Mouse (Mus musculus): ENCODE measurements around the gene Ctnnbl1. TPM values are rescaled to one million over a fixed set of nuclear protein-coding genes. Genes with fewer than 3 reads are reported as not detected.
A peak's percentile ranks its signal among the peaks of the same experiment; 100 is the strongest.

Ctnnbl1 gene
- polyA plus RNA-seq, 1 experiment from 2014 or later: 106 TPM

DNA sequence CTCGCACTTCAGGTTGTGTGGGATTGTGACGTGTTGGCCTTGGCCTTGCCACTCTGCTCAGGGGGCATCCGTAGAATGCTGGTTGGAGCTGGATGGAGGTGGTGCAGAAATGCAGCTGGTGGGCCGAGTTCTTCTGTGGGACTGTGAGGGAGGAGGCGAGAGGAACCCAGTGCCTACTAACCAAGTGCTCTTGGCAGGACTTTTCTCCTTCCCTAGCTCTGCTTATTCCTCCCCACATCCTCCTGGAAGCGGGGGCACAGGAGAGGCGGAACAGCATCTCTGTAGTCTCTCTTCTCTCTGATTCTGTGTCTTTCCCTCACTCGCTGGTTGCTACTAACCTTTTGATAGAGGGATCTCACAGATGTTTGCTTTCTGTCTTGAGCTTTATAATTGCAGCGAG lies 62.3 kb downstream of the Ctnnbl1 start:
- ATAC-seq (ENCODE audit: insufficient read depth, low FRiP score, low TSS enrichment): no peak
- Histone ChIP-seq H3K36me3 (ENCODE audit: control insufficient read depth, insufficient read depth, low read length) (no peaks in the 10 kb centered on the region), H3K9me3 (ENCODE audit: control insufficient read depth, low read length) (no peaks in the 10 kb centered on the region), H3K4me2 (ENCODE audit: low read depth) (no peak overlapping the region), H3K9ac (ENCODE audit: low read length) (no peak overlapping the region), H3K4me3 (ENCODE audit: low read depth, low read length) (no peak overlapping the region), H3K27ac (ENCODE audit: low read depth, low read length) (no peak overlapping the region), H3K4me1 (ENCODE audit: control insufficient read depth, insufficient read depth, low read length) (peaks cover 27% of the 10 kb centered on the region), H3K27me3 (ENCODE audit: control insufficient read depth, insufficient read depth, low read length) (no peaks in the 10 kb centered on the region; the same call in 1 of the 2 replicates)
- WGBS: 91% methylated on average over 9 of the region's 9 CpGs
- no peak for DNase-seq (ENCODE audit: low spot score)

GRCm38 (mm10) chr2:157800288-157800687 lies 63.1 kb downstream of the Ctnnbl1 start:
- Histone ChIP-seq H3K9ac (ENCODE audit: low read length) (no peak overlapping the region), H3K4me3 (ENCODE audit: low read depth, low read length) (no peak overlapping the region), H3K9me3 (ENCODE audit: control insufficient read depth, low read length) (no peaks in the 10 kb centered on the region), H3K27ac (ENCODE audit: low read depth, low read length) (peak overlapping the region; percentile 72), H3K4me1 (ENCODE audit: control insufficient read depth, insufficient read depth, low read length) (peaks cover 27% of the 10 kb centered on the region), H3K27me3 (ENCODE audit: control insufficient read depth, insufficient read depth, low read length) (no peaks in the 10 kb centered on the region; the same call in 1 of the 2 replicates), H3K4me2 (ENCODE audit: low read depth) (no peak overlapping the region), H3K36me3 (ENCODE audit: control insufficient read depth, insufficient read depth, low read length) (no peaks in the 10 kb centered on the region)
- ATAC-seq (ENCODE audit: insufficient read depth, low FRiP score, low TSS enrichment) (no peak), DNase-seq (ENCODE audit: low spot score) (no peak)
- WGBS: 74% methylated on average over 2 of the region's 2 CpGs

DNA sequence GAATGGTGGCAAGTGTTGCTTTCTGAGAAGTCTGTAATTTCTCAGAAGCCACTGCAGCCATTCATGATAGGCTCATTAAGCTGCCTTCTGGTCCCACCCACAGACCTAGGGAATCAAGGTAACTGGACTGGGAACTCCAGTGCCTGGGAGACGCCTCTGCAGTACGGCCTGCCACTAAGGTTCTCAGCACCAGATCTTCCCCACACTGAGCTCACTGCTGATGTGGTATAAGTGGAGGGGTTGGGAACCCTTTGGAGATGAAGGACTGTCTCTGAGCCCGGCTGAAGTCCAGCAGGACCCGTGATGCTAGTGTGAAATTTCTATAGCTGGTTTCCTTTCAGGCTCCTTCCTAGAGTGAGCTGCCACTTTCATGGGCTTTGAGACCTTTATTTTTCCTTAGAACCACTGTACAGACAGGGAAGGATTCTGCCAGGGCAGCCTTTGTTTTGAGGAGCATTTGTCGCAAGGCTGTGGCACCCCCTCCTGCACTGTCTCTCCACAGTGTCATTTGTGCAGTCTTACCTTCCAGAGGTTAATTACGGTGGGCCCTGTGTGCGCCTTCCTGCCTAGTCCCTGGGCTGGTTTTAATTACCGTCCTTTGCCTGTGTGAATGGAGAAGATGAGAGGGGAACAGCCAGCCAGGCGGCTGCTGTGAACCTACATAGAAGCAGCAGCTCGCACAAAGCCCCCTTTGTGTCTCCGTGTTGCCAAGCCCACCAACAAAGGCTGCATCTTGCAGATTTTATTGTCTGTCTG lies 63.7 kb downstream of the Ctnnbl1 start:
- ATAC-seq (ENCODE audit: insufficient read depth, low FRiP score, low TSS enrichment): peak; percentile 91
- H3K9ac ChIP-seq (ENCODE audit: low read length): peak overlapping the region; percentile 5
- peak overlapping the region; percentile 72 for H3K27ac ChIP-seq (ENCODE audit: low read depth, low read length)
- no peaks in the 10 kb centered on the region for H3K36me3 ChIP-seq (ENCODE audit: control insufficient read depth, insufficient read depth, low read length)
- no peaks in the 10 kb centered on the region for H3K9me3 ChIP-seq (ENCODE audit: control insufficient read depth, low read length)
- no peak overlapping the region for H3K4me2 ChIP-seq (ENCODE audit: low read depth)
- no peak overlapping the region for H3K4me3 ChIP-seq (ENCODE audit: low read depth, low read length)
- 8% methylated on average over 11 of the region's 11 CpGs for WGBS
- H3K4me1 ChIP-seq (ENCODE audit: control insufficient read depth, insufficient read depth, low read length): peaks cover 27% of the 10 kb centered on the region
- peak; percentile 80 for DNase-seq (ENCODE audit: low spot score)
- no peaks in the 10 kb centered on the region; the same call in 1 of the 2 replicates for H3K27me3 ChIP-seq (ENCODE audit: control insufficient read depth, insufficient read depth, low read length)

- WGBS: 20% methylated on average over 8 of the region's 8 CpGs
- Histone ChIP-seq H3K9me3 (ENCODE audit: control insufficient read depth, low read length) (no peaks in the 10 kb centered on the region), H3K4me3 (ENCODE audit: low read depth, low read length) (no peak overlapping the region), H3K4me1 (ENCODE audit: control insufficient read depth, insufficient read depth, low read length) (peaks cover 27% of the 10 kb centered on the region), H3K9ac (ENCODE audit: low read length) (peak overlapping the region; percentile 5), H3K27ac (ENCODE audit: low read depth, low read length) (peak overlapping the region; percentile 72), H3K4me2 (ENCODE audit: low read depth) (peak overlapping the region; percentile 19), H3K27me3 (ENCODE audit: control insufficient read depth, insufficient read depth, low read length) (no peaks in the 10 kb centered on the region), H3K36me3 (ENCODE audit: control insufficient read depth, insufficient read depth, low read length) (no peaks in the 10 kb centered on the region)
- no peak for DNase-seq (ENCODE audit: low spot score)
- peak; percentile 35; the same call in 1 of the 2 replicates for ATAC-seq (ENCODE audit: insufficient read depth, low FRiP score, low TSS enrichment)
These were observed 64.5 kb downstream of the Ctnnbl1 start for GRCm38 (mm10) chr2:157801505-157802357.

DNA sequence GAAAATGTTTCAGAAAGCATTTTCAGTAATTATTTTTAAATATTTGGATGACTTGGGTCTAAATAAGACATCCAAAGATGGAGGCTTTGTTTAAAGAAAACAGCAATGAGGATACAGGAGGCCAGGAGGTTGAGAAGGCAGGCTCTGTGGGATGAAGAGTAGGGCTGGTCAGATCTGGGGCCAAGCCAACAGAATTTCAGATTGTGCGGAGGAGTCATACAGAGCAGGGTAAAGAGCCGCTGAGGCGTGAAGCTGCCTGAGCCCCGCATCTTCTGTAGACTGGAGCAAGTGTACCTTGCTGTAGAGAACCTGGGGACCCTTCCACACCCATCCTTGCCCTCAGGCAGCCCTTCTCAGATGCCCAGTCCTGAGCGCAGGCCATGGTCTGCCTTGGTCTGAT lies 65.5 kb downstream of the Ctnnbl1 start:
- no peaks in the 10 kb centered on the region for H3K9me3 ChIP-seq (ENCODE audit: control insufficient read depth, low read length)
- ATAC-seq (ENCODE audit: insufficient read depth, low FRiP score, low TSS enrichment) (no peak), DNase-seq (ENCODE audit: low spot score) (no peak)
- H3K27me3 ChIP-seq (ENCODE audit: control insufficient read depth, insufficient read depth, low read length): no peaks in the 10 kb centered on the region
- no peak overlapping the region for H3K9ac ChIP-seq (ENCODE audit: low read length)
- H3K4me3 ChIP-seq (ENCODE audit: low read depth, low read length): no peak overlapping the region
- no peak overlapping the region for H3K27ac ChIP-seq (ENCODE audit: low read depth, low read length)
- 83% methylated on average over 5 of the region's 5 CpGs for WGBS
- H3K4me2 ChIP-seq (ENCODE audit: low read depth): no peak overlapping the region
- no peaks in the 10 kb centered on the region for H3K36me3 ChIP-seq (ENCODE audit: control insufficient read depth, insufficient read depth, low read length)
- peaks cover 27% of the 10 kb centered on the region for H3K4me1 ChIP-seq (ENCODE audit: control insufficient read depth, insufficient read depth, low read length)

GRCm38 (mm10) chr2:157804388-157804787 lies 67.2 kb downstream of the Ctnnbl1 start:
- H3K4me3 ChIP-seq (ENCODE audit: low read depth, low read length): no peak overlapping the region
- no peak overlapping the region for H3K4me2 ChIP-seq (ENCODE audit: low read depth)
- no peaks in the 10 kb centered on the region for H3K9me3 ChIP-seq (ENCODE audit: control insufficient read depth, low read length)
- no peak overlapping the region for H3K27ac ChIP-seq (ENCODE audit: low read depth, low read length)
- no peak overlapping the region for H3K9ac ChIP-seq (ENCODE audit: low read length)
- DNase-seq (ENCODE audit: low spot score): no peak
- no peak for ATAC-seq (ENCODE audit: insufficient read depth, low FRiP score, low TSS enrichment)
- 90% methylated on average over 3 of the region's 3 CpGs for WGBS
- H3K36me3 ChIP-seq (ENCODE audit: control insufficient read depth, insufficient read depth, low read length): no peaks in the 10 kb centered on the region
- peaks cover 27% of the 10 kb centered on the region for H3K4me1 ChIP-seq (ENCODE audit: control insufficient read depth, insufficient read depth, low read length)
- H3K27me3 ChIP-seq (ENCODE audit: control insufficient read depth, insufficient read depth, low read length): no peaks in the 10 kb centered on the region

DNA sequence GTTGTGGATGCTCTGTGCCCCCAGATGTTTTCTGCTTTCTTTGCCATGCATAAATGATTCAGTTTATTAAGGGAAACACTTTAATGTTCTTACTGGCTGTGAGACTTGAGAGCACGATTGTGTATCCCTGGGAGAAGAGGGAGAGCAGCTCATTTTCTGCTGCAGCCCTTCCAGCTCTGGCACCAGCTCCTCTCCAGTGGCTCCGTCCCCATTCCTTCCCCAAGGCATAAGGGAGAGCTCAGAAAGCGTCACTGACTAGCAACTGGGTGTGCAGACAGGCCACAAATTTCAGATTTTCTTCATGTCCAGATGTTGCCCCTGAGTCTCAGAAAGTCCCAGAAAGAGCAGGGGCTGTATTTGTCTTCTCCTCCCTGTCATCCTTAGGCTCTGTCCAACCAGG lies 67.9 kb downstream of the Ctnnbl1 start:
- Histone ChIP-seq H3K9me3 (ENCODE audit: control insufficient read depth, low read length) (no peaks in the 10 kb centered on the region), H3K36me3 (ENCODE audit: control insufficient read depth, insufficient read depth, low read length) (no peaks in the 10 kb centered on the region), H3K4me1 (ENCODE audit: control insufficient read depth, insufficient read depth, low read length) (peaks cover 26% of the 10 kb centered on the region), H3K27ac (ENCODE audit: low read depth, low read length) (no peak overlapping the region), H3K4me3 (ENCODE audit: low read depth, low read length) (no peak overlapping the region), H3K4me2 (ENCODE audit: low read depth) (no peak overlapping the region), H3K9ac (ENCODE audit: low read length) (no peak overlapping the region), H3K27me3 (ENCODE audit: control insufficient read depth, insufficient read depth, low read length) (no peaks in the 10 kb centered on the region)
- 66% methylated on average over 3 of the region's 3 CpGs for WGBS
- no peak for ATAC-seq (ENCODE audit: insufficient read depth, low FRiP score, low TSS enrichment)
- DNase-seq (ENCODE audit: low spot score): no peak

DNA sequence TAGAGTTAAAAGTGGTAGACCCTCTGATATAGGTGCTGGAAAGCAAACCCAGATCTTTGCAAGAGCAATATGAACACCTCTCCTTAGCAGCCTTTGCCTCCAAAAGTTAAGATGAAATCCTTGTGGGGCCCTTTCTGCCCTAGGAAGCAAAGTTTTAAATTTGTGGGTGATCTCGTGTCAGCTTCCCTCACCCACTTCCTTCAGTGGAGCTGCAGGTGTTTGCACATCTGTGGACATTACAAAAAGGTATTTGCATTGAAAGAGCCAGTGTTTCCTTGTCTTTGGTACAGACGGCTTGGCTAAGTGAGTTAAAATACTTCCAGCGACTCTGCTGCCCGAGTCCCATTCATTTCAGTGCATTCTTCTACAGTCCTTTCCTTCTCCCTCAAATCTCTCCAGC lies 69.9 kb downstream of the Ctnnbl1 start:
- WGBS: 74% methylated on average over 4 of the region's 4 CpGs
- Histone ChIP-seq H3K36me3 (ENCODE audit: control insufficient read depth, insufficient read depth, low read length) (no peaks in the 10 kb centered on the region), H3K27me3 (ENCODE audit: control insufficient read depth, insufficient read depth, low read length) (no peaks in the 10 kb centered on the region), H3K9ac (ENCODE audit: low read length) (no peak overlapping the region), H3K4me1 (ENCODE audit: control insufficient read depth, insufficient read depth, low read length) (peaks cover 8% of the 10 kb centered on the region), H3K4me3 (ENCODE audit: low read depth, low read length) (no peak overlapping the region), H3K4me2 (ENCODE audit: low read depth) (no peak overlapping the region), H3K9me3 (ENCODE audit: control insufficient read depth, low read length) (no peaks in the 10 kb centered on the region), H3K27ac (ENCODE audit: low read depth, low read length) (no peak overlapping the region)
- ATAC-seq (ENCODE audit: insufficient read depth, low FRiP score, low TSS enrichment): no peak
- DNase-seq (ENCODE audit: low spot score): no peak
